Mouse (Mus musculus): ENCODE results near the gene Hap1. TPM values are rescaled to one million over a fixed set of nuclear protein-coding genes. Genes with fewer than 3 reads are reported as not detected.
"Not testable (repeated sequence)": the region's sequence is repeated elsewhere in the genome, so short reads cannot be mapped to it uniquely, and the experiment has no call there.

Gene Hap1
- polyA plus RNA-seq, 1 experiment from 2014 or later: 0.37 TPM

- peak overlapping the region; percentile 98 for H3K27ac ChIP-seq
- peaks cover 25% of the 10 kb centered on the region for H3K36me3 ChIP-seq
- DNase-seq (no peak), ATAC-seq (ENCODE audit: low read depth) (no peak)
- WGBS (ENCODE audit: insufficient replicate concordance): 52% methylated on average over 3 of the region's 3 CpGs
- H3K9ac ChIP-seq: no peak overlapping the region
- no peaks in the 10 kb centered on the region for H3K27me3 ChIP-seq
- peak overlapping the region; percentile 29; the same call in 1 of the 2 replicates for H3K4me3 ChIP-seq (replicated peaks)
- peaks cover 29% of the 10 kb centered on the region for H3K4me1 ChIP-seq (replicated peaks)
- H3K4me2 ChIP-seq: no peak overlapping the region
- H3K9me3 ChIP-seq (replicated peaks): no peaks in the 10 kb centered on the region
Measured at GRCm38 (mm10) chr11:100322591-100323258, 33.2 kb downstream of the Hap1 start.

- 74% methylated on average over 7 of the region's 7 CpGs for WGBS (ENCODE audit: insufficient replicate concordance)
- ATAC-seq (ENCODE audit: low read depth); H3K27me3 ChIP-seq; DNase-seq; H3K9me3 ChIP-seq (replicated peaks): not testable (repeated sequence)
- H3K4me3 ChIP-seq (replicated peaks): peak overlapping the region; percentile 29
- peaks cover 25% of the 10 kb centered on the region for H3K36me3 ChIP-seq
- H3K4me2 ChIP-seq: peak overlapping the region; percentile 82
- peaks cover 37% of the 10 kb centered on the region for H3K4me1 ChIP-seq (replicated peaks)
- H3K27ac ChIP-seq: peak overlapping the region; percentile 98
- H3K9ac ChIP-seq: peak overlapping the region; percentile 37; the same call in 1 of the 2 replicates
Measured at GRCm38 (mm10) chr11:100321479-100322305, 34.2 kb downstream of the Hap1 start.

GRCm38 (mm10) chr11:100320701-100321410, 35.1 kb downstream of the Hap1 start:
- peaks cover 25% of the 10 kb centered on the region for H3K36me3 ChIP-seq
- H3K4me2 ChIP-seq: peak overlapping the region; percentile 82
- ATAC-seq (ENCODE audit: low read depth); H3K9me3 ChIP-seq (replicated peaks); H3K27me3 ChIP-seq; DNase-seq: not testable (repeated sequence)
- H3K27ac ChIP-seq: peak overlapping the region; percentile 98
- H3K4me1 ChIP-seq (replicated peaks): peaks cover 37% of the 10 kb centered on the region
- H3K9ac ChIP-seq: peak overlapping the region; percentile 98
- WGBS (ENCODE audit: insufficient replicate concordance): 11% methylated on average over 11 of the region's 11 CpGs
- H3K4me3 ChIP-seq (replicated peaks): peak overlapping the region; percentile 85

GRCm38 (mm10) chr11:100320172-100320630, 35.7 kb downstream of the Hap1 start:
- Histone ChIP-seq H3K9me3 (replicated peaks) (no peaks in the 10 kb centered on the region), H3K27ac (peak overlapping the region; percentile 98), H3K4me1 (replicated peaks) (peaks cover 37% of the 10 kb centered on the region), H3K36me3 (peaks cover 25% of the 10 kb centered on the region), H3K9ac (peak overlapping the region; percentile 98), H3K4me2 (peak overlapping the region; percentile 82), H3K4me3 (replicated peaks) (peak overlapping the region; percentile 85), H3K27me3 (no peaks in the 10 kb centered on the region)
- peak; percentile 80 for ATAC-seq (ENCODE audit: low read depth)
- DNase-seq: peak; percentile 95
- under 1% methylated on average over 40 of the region's 40 CpGs for WGBS (ENCODE audit: insufficient replicate concordance)

- Histone ChIP-seq H3K9me3 (replicated peaks) (no peaks in the 10 kb centered on the region), H3K27me3 (no peaks in the 10 kb centered on the region), H3K9ac (peak within 1 kb of the TSS; percentile 98), H3K4me2 (peak within 1 kb of the TSS; percentile 82), H3K27ac (peak within 1 kb of the TSS; percentile 98), H3K36me3 (peaks cover 25% of the 10 kb centered on the region), H3K4me1 (replicated peaks) (peaks cover 41% of the 10 kb centered on the region), H3K4me3 (replicated peaks) (peak within 1 kb of the TSS; percentile 85)
- under 1% methylated on average over 53 of the region's 58 CpGs for WGBS (ENCODE audit: insufficient replicate concordance)
- DNase-seq (peak; percentile 100), ATAC-seq (ENCODE audit: low read depth) (peak; percentile 82)
Measured at GRCm38 (mm10) chr11:100319492-100320171, 36.3 kb downstream of the Hap1 start, which contains the start of gene Eif1. TSS of gene Eif1 (plus strand) at chr11:100319885.

- Histone ChIP-seq H3K9ac (peak overlapping the region; percentile 78), H3K4me2 (peak overlapping the region; percentile 73), H3K27ac (peak overlapping the region; percentile 96), H3K36me3 (peaks cover 25% of the 10 kb centered on the region), H3K9me3 (replicated peaks) (no peaks in the 10 kb centered on the region), H3K4me1 (replicated peaks) (peaks cover 43% of the 10 kb centered on the region), H3K4me3 (replicated peaks) (peak overlapping the region; percentile 65), H3K27me3 (no peaks in the 10 kb centered on the region)
- 48% methylated on average over 10 of the region's 10 CpGs for WGBS (ENCODE audit: insufficient replicate concordance)
- peak; percentile 35 for ATAC-seq (ENCODE audit: low read depth)
- DNase-seq: peak; percentile 65
Measured at GRCm38 (mm10) chr11:100318529-100319451, 37.1 kb downstream of the Hap1 start.

GRCm38 (mm10) chr11:100317826-100318380, 38.0 kb downstream of the Hap1 start:
- DNase-seq: peak; percentile 43
- peak overlapping the region; percentile 96 for H3K27ac ChIP-seq
- WGBS (ENCODE audit: insufficient replicate concordance): 21% methylated on average over 6 of the region's 6 CpGs
- H3K4me2 ChIP-seq: peak overlapping the region; percentile 73
- peak overlapping the region; percentile 65; the same call in 1 of the 2 replicates for H3K4me3 ChIP-seq (replicated peaks)
- H3K36me3 ChIP-seq: peaks cover 25% of the 10 kb centered on the region
- no peaks in the 10 kb centered on the region for H3K27me3 ChIP-seq
- ATAC-seq (ENCODE audit: low read depth): no peak
- no peaks in the 10 kb centered on the region for H3K9me3 ChIP-seq (replicated peaks)
- peak overlapping the region; percentile 78 for H3K9ac ChIP-seq
- H3K4me1 ChIP-seq (replicated peaks): peaks cover 43% of the 10 kb centered on the region

- WGBS (ENCODE audit: insufficient replicate concordance): 87% methylated on average over 5 of the region's 5 CpGs
- Histone ChIP-seq H3K9me3 (replicated peaks) (no peaks in the 10 kb centered on the region), H3K4me2 (no peak overlapping the region), H3K27ac (no peak overlapping the region), H3K27me3 (no peaks in the 10 kb centered on the region), H3K9ac (no peak overlapping the region), H3K36me3 (peaks cover under 1% of the 10 kb centered on the region), H3K4me3 (replicated peaks) (no peak overlapping the region), H3K4me1 (replicated peaks) (peaks cover 29% of the 10 kb centered on the region)
- DNase-seq (no peak), ATAC-seq (ENCODE audit: low read depth) (no peak)
Measured at GRCm38 (mm10) chr11:100315439-100315838, 40.5 kb downstream of the Hap1 start.

GRCm38 (mm10) chr11:100313424-100313823, 42.5 kb downstream of the Hap1 start:
- DNase-seq (no peak), ATAC-seq (ENCODE audit: low read depth) (no peak)
- H3K4me1 ChIP-seq (replicated peaks): peaks cover 21% of the 10 kb centered on the region
- H3K9ac ChIP-seq: no peak overlapping the region
- H3K36me3 ChIP-seq: no peaks in the 10 kb centered on the region
- 75% methylated on average over 6 of the region's 6 CpGs for WGBS (ENCODE audit: insufficient replicate concordance)
- H3K9me3 ChIP-seq (replicated peaks): no peaks in the 10 kb centered on the region
- no peak overlapping the region for H3K27ac ChIP-seq
- H3K4me2 ChIP-seq: no peak overlapping the region
- H3K4me3 ChIP-seq (replicated peaks): no peak overlapping the region
- no peaks in the 10 kb centered on the region for H3K27me3 ChIP-seq

Data from liver, embryonic 13.5 days (tissue).